Mouse (Mus musculus) limb, embryonic 10.5 days (tissue): Measurements from ENCODE around the gene Tbc1d1. TPM values are rescaled to one million over a fixed set of nuclear protein-coding genes. Genes with fewer than 3 reads are reported as not detected.
A peak's percentile ranks its signal among the peaks of the same experiment; 100 is the strongest.

ENCODE experiments used
- DNase-seq: peaks from one replicate; pipeline ENCODE4 v3.0.0-alpha.2; 2017; ENCODE audit warnings: low spot score
- H3K27ac ChIP-seq: fragments of 300-500 bp; sonication (generic); 2 replicates; pipeline ENCODE4 v1.5.1; 2016; ENCODE audit warnings: mild to moderate bottlenecking
- H3K27me3 ChIP-seq: fragments of 300-500 bp; sonication (generic); 2 replicates; pipeline ENCODE4 v1.6.1; 2016; ENCODE audit warnings: low read depth, mild to moderate bottlenecking; ENCODE audit not compliant: poor library complexity, severe bottlenecking
- H3K36me3 ChIP-seq: fragments of 300-500 bp; sonication (generic); 2 replicates; pipeline ENCODE4 v1.6.1; 2016; ENCODE audit warnings: mild to moderate bottlenecking, moderate library complexity
- H3K4me1 ChIP-seq: fragments of 300-500 bp; sonication (generic); 2 replicates; pipeline ENCODE4 v1.6.1; 2016
- H3K4me3 ChIP-seq: fragments of 300-500 bp; sonication (generic); 2 replicates; pipeline ENCODE4 v1.5.1; 2016; ENCODE audit warnings: mild to moderate bottlenecking, moderate library complexity
- H3K9me3 ChIP-seq: fragments of 300-500 bp; sonication (generic); replicated peaks from 2 replicates; pipeline ENCODE4 v1.6.1; 2016; ENCODE audit warnings: mild to moderate bottlenecking
- WGBS: fragments of 180-500 bp; shearing (Covaris S2); methylation state at CpG from one replicate; pipeline ENCODE4 v1.1.7; 2016; 5-methylcytosine and 5-hydroxymethylcytosine counted together
- polyA plus RNA-seq: library from polyadenylated mRNA; unstranded; fragments of >200 nt; fragmentation: Nextera tagmentation; extraction: Ambion mirVana; gene quantifications from 2 replicates; pipeline ENCODE4 v1.2.1, GENCODE M21; 2016

Gene Tbc1d1
- polyA plus RNA-seq, 1 experiment from 2014 or later: 35.0 TPM

- peaks cover 88% of the 10 kb centered on the region for H3K36me3 ChIP-seq
- H3K27me3 ChIP-seq: no peaks in the 10 kb centered on the region
- 94% methylated on average over 7 of the region's 7 CpGs for WGBS
- no peak overlapping the region for H3K4me3 ChIP-seq
- H3K4me1 ChIP-seq: no peaks in the 10 kb centered on the region
- no peaks in the 10 kb centered on the region for H3K9me3 ChIP-seq
- no peak overlapping the region for H3K27ac ChIP-seq
- DNase-seq: no peak
These were observed 125.6 kb downstream of the Tbc1d1 start for GRCm38 (mm10) chr5:64281674-64282073.

- H3K4me3 ChIP-seq: no peak overlapping the region
- no peak overlapping the region for H3K27ac ChIP-seq
- H3K9me3 ChIP-seq: no peaks in the 10 kb centered on the region
- DNase-seq: no peak
- H3K4me1 ChIP-seq: no peaks in the 10 kb centered on the region
- H3K36me3 ChIP-seq: peaks cover 89% of the 10 kb centered on the region
- 80% methylated on average over 4 of the region's 4 CpGs for WGBS
- no peaks in the 10 kb centered on the region for H3K27me3 ChIP-seq
These were observed 126.5 kb downstream of the Tbc1d1 start for GRCm38 (mm10) chr5:64282594-64282993.

- DNase-seq: no peak
- H3K4me3 ChIP-seq: no peak overlapping the region
- H3K36me3 ChIP-seq: peaks cover 73% of the 10 kb centered on the region
- no peaks in the 10 kb centered on the region for H3K4me1 ChIP-seq
- 92% methylated on average over 4 of the region's 4 CpGs for WGBS
- H3K27ac ChIP-seq: no peak overlapping the region
- H3K27me3 ChIP-seq: no peaks in the 10 kb centered on the region
- no peaks in the 10 kb centered on the region for H3K9me3 ChIP-seq
These were observed 129.2 kb downstream of the Tbc1d1 start for GRCm38 (mm10) chr5:64285289-64285688.

GRCm38 (mm10) chr5:64285851-64286250 lies 129.7 kb downstream of the Tbc1d1 start:
- DNase-seq: no peak
- Histone ChIP-seq H3K27ac (no peak overlapping the region), H3K9me3 (no peaks in the 10 kb centered on the region), H3K27me3 (no peaks in the 10 kb centered on the region), H3K36me3 (peaks cover 67% of the 10 kb centered on the region), H3K4me3 (no peak overlapping the region), H3K4me1 (no peaks in the 10 kb centered on the region)
- WGBS: 90% methylated on average over 13 of the region's 13 CpGs

GRCm38 (mm10) chr5:64287287-64287686 lies 131.2 kb downstream of the Tbc1d1 start:
- H3K4me3 ChIP-seq: no peak overlapping the region
- H3K9me3 ChIP-seq: no peaks in the 10 kb centered on the region
- H3K36me3 ChIP-seq: peaks cover 53% of the 10 kb centered on the region
- no peak for DNase-seq
- 90% methylated on average over 8 of the region's 8 CpGs for WGBS
- no peaks in the 10 kb centered on the region for H3K27me3 ChIP-seq
- no peaks in the 10 kb centered on the region for H3K4me1 ChIP-seq
- no peak overlapping the region for H3K27ac ChIP-seq

- 94% methylated on average over 14 of the region's 14 CpGs for WGBS
- H3K9me3 ChIP-seq: no peaks in the 10 kb centered on the region
- H3K27ac ChIP-seq: no peak overlapping the region
- H3K27me3 ChIP-seq: no peaks in the 10 kb centered on the region
- H3K4me1 ChIP-seq: no peaks in the 10 kb centered on the region
- DNase-seq: no peak
- peaks cover 46% of the 10 kb centered on the region for H3K36me3 ChIP-seq
- no peak overlapping the region for H3K4me3 ChIP-seq
These were observed 132.2 kb downstream of the Tbc1d1 start for GRCm38 (mm10) chr5:64288031-64288928.

- H3K27ac ChIP-seq: no peak overlapping the region
- no peaks in the 10 kb centered on the region for H3K4me1 ChIP-seq
- H3K36me3 ChIP-seq: peaks cover 49% of the 10 kb centered on the region
- H3K27me3 ChIP-seq: no peaks in the 10 kb centered on the region
- no peak overlapping the region for H3K4me3 ChIP-seq
- no peaks in the 10 kb centered on the region for H3K9me3 ChIP-seq
- 70% methylated on average over 5 of the region's 5 CpGs for WGBS
- DNase-seq: peak; percentile 71
These were observed 133.3 kb downstream of the Tbc1d1 start for GRCm38 (mm10) chr5:64289202-64290060.

GRCm38 (mm10) chr5:64290061-64290345 lies 133.9 kb downstream of the Tbc1d1 start:
- 69% methylated on average over 4 of the region's 4 CpGs for WGBS
- H3K9me3 ChIP-seq: no peaks in the 10 kb centered on the region
- H3K4me3 ChIP-seq: no peak overlapping the region
- no peaks in the 10 kb centered on the region for H3K27me3 ChIP-seq
- no peak overlapping the region for H3K27ac ChIP-seq
- peaks cover 53% of the 10 kb centered on the region for H3K36me3 ChIP-seq
- DNase-seq: no peak
- H3K4me1 ChIP-seq: no peaks in the 10 kb centered on the region

GRCm38 (mm10) chr5:64291657-64292056 lies 135.6 kb downstream of the Tbc1d1 start:
- Histone ChIP-seq H3K27ac (no peak overlapping the region), H3K4me1 (0 out of 2 replicates have a peak, but pooled peaks cover 2% of the 10 kb centered on the region), H3K9me3 (no peaks in the 10 kb centered on the region), H3K27me3 (no peaks in the 10 kb centered on the region), H3K4me3 (no peak overlapping the region), H3K36me3 (peaks cover 52% of the 10 kb centered on the region)
- WGBS: 90% methylated on average over 5 of the region's 5 CpGs
- DNase-seq: no peak

- Histone ChIP-seq H3K36me3 (peaks cover 41% of the 10 kb centered on the region), H3K4me3 (no peak overlapping the region), H3K4me1 (peaks cover 16% of the 10 kb centered on the region; the same call in 1 of the 2 replicates), H3K27ac (no peak overlapping the region), H3K27me3 (no peaks in the 10 kb centered on the region), H3K9me3 (no peaks in the 10 kb centered on the region)
- DNase-seq: no peak
These were observed 139.5 kb downstream of the Tbc1d1 start for GRCm38 (mm10) chr5:64295621-64296020.

- Histone ChIP-seq H3K27me3 (no peaks in the 10 kb centered on the region), H3K36me3 (peaks cover 41% of the 10 kb centered on the region), H3K4me1 (peaks cover 16% of the 10 kb centered on the region; the same call in 1 of the 2 replicates), H3K27ac (peak overlapping the region; percentile 75), H3K9me3 (no peaks in the 10 kb centered on the region), H3K4me3 (no peak overlapping the region)
- no peak for DNase-seq
- 92% methylated on average over 7 of the region's 7 CpGs for WGBS
These were observed 140.2 kb downstream of the Tbc1d1 start for GRCm38 (mm10) chr5:64296328-64296727.

GRCm38 (mm10) chr5:64297100-64297499 lies 141.0 kb downstream of the Tbc1d1 start:
- no peak for DNase-seq
- Histone ChIP-seq H3K36me3 (peaks cover 47% of the 10 kb centered on the region), H3K9me3 (no peaks in the 10 kb centered on the region), H3K27ac (peak overlapping the region; percentile 75), H3K27me3 (no peaks in the 10 kb centered on the region), H3K4me1 (peaks cover 16% of the 10 kb centered on the region; the same call in 1 of the 2 replicates), H3K4me3 (no peak overlapping the region)
- 86% methylated on average over 4 of the region's 4 CpGs for WGBS
